Mouse (Mus musculus): ENCODE measurements around the gene Klrg1. TPM values are rescaled to one million over a fixed set of nuclear protein-coding genes. Genes with fewer than 3 reads are reported as not detected.

The Klrg1 gene
- polyA plus RNA-seq, 1 experiment from 2014 or later: 0.56 TPM

- no peak for ATAC-seq (ENCODE audit: low FRiP score)
- no peak overlapping the region for H3K27ac ChIP-seq (replicated peaks)
- H3K36me3 ChIP-seq: no peaks in the 10 kb centered on the region
- H3K9ac ChIP-seq (replicated peaks): no peak overlapping the region
- no peak overlapping the region for H3K4me3 ChIP-seq (replicated peaks)
- H3K9me3 ChIP-seq (replicated peaks): no peaks in the 10 kb centered on the region
- H3K4me2 ChIP-seq: no peak overlapping the region
- no peaks in the 10 kb centered on the region for H3K27me3 ChIP-seq (replicated peaks)
- 58% methylated on average over 1 of the region's 1 CpGs for WGBS
- no peaks in the 10 kb centered on the region for H3K4me1 ChIP-seq
Observed at GRCm38 (mm10) chr6:122252146-122252545, 30.5 kb downstream of the Klrg1 start.

GRCm38 (mm10) chr6:122250033-122250432 lies 32.6 kb downstream of the Klrg1 start:
- 80% methylated on average over 4 of the region's 4 CpGs for WGBS
- Histone ChIP-seq H3K4me2 (no peak overlapping the region), H3K4me3 (replicated peaks) (no peak overlapping the region), H3K27ac (replicated peaks) (no peak overlapping the region), H3K27me3 (replicated peaks) (no peaks in the 10 kb centered on the region), H3K36me3 (no peaks in the 10 kb centered on the region), H3K4me1 (no peaks in the 10 kb centered on the region), H3K9me3 (replicated peaks) (no peaks in the 10 kb centered on the region), H3K9ac (replicated peaks) (no peak overlapping the region)
- no peak for ATAC-seq (ENCODE audit: low FRiP score)

Other genes starting within 250 kb of the Klrg1 start
- 52.0 and 68.6 TPM in 2 replicates for gene M6pr, start 25.8 kb upstream of the Klrg1 start, polyA plus RNA-seq (2015; fragmentation: Nextera tagmentation; extraction: Ambion mirVana)
- gene Phc1, start 57.7 kb upstream of the Klrg1 start, polyA plus RNA-seq (2015; fragmentation: Nextera tagmentation; extraction: Ambion mirVana): 23.4 and 25.3 TPM in 2 replicates
- 84.9 and 103 TPM in 2 replicates for gene Rimklb, start 215.9 kb upstream of the Klrg1 start, polyA plus RNA-seq (2015; fragmentation: Nextera tagmentation; extraction: Ambion mirVana)
- gene Mfap5, start 223.0 kb upstream of the Klrg1 start, polyA plus RNA-seq (2015; fragmentation: Nextera tagmentation; extraction: Ambion mirVana): 10.0 and 11.3 TPM in 2 replicates

All from neural tube, embryonic 15.5 days (tissue).